In the genomic region with DNA sequence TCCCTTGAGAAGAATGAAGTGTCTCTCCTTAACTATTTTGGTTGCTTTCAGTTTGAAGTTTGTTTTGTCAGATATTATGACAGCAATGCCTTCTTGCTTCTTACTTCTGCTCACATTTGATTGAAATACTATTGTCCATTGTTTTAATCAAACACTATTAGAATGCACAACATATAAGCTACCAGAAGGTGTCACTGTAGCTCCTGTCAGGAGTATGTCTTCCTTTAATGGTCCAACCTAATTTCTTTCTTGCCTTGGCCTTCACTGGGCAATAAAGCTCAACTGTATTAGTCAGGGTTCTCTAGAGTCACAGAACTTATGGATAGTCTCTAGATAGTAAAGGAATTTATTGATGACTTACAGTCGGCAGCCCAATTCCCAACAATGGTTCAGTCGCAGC, we compare ENCODE assay signal across 12 mouse cellular contexts.
DNase-seq lines count a peak whose midpoint lies in the region; ATAC-seq and TF ChIP-seq lines count a peak whose summit lies in the region.
"Had no signal": no experiment of that assay in that cellular context is flagged by ENCODE, and none has a peak within 500 bp of the region (broad histone marks: within the 10 kb centered on the region; RNA-seq: fewer than 3 reads in every experiment).

No protein-coding gene starts in this region.

- H3K4me1 ChIP-seq in kidney, adult 2 months (ENCODE audit: control insufficient read depth, insufficient read depth, low read length), result no peaks in the 10 kb centered on the region
- H3K4me1 ChIP-seq in midbrain, postnatal 0 days (ENCODE audit: insufficient read depth, low read length), result no peaks in the 10 kb centered on the region
- H3K4me1 ChIP-seq in midbrain, embryonic 10.5 days, result no peaks in the 10 kb centered on the region
- H3K4me1 ChIP-seq in kidney, embryonic 14.5 days (ENCODE audit: control insufficient read depth, insufficient read depth, low read length), result no peaks in the 10 kb centered on the region
- H3K4me1 ChIP-seq: embryonic facial prominence, embryonic 13.5 days had no signal

- WGBS in kidney, adult 2 months, result 84% methylated on average over 2 of the region's 2 CpGs
- WGBS in midbrain, postnatal 0 days, result no CpG with 5 or more reads among the region's 2 CpGs
- 79% methylated on average over 2 of the region's 2 CpGs for WGBS in midbrain, embryonic 10.5 days
- 100% methylated on average over 1 of the region's 2 CpGs for WGBS in kidney, embryonic 14.5 days

- H3K36me3 ChIP-seq in kidney, adult 2 months (ENCODE audit: control insufficient read depth, insufficient read depth, low read length), result no peaks in the 10 kb centered on the region
- no peaks in the 10 kb centered on the region for H3K36me3 ChIP-seq in midbrain, postnatal 0 days (ENCODE audit: insufficient read depth, low read length)
- no peaks in the 10 kb centered on the region for H3K36me3 ChIP-seq in midbrain, embryonic 10.5 days
- H3K36me3 ChIP-seq in kidney, embryonic 14.5 days (ENCODE audit: control insufficient read depth, insufficient read depth, low read length), result no peaks in the 10 kb centered on the region
- H3K36me3 ChIP-seq: embryonic facial prominence, embryonic 13.5 days had no signal

- no peak overlapping the region for H3K9ac ChIP-seq in midbrain, postnatal 0 days (replicated peaks; ENCODE audit: low read length, poor library complexity, severe bottlenecking)
- H3K9ac ChIP-seq in kidney, embryonic 14.5 days (ENCODE audit: low read depth, low read length), result no peak overlapping the region
- H3K9ac ChIP-seq: embryonic facial prominence, embryonic 13.5 days had no signal

- H3K9me3 ChIP-seq in midbrain, postnatal 0 days (ENCODE audit: low read length), result no peaks in the 10 kb centered on the region
- no peaks in the 10 kb centered on the region for H3K9me3 ChIP-seq in midbrain, embryonic 10.5 days (replicated peaks)
- no peaks in the 10 kb centered on the region for H3K9me3 ChIP-seq in kidney, embryonic 14.5 days (ENCODE audit: control insufficient read depth, low read length)
- H3K9me3 ChIP-seq: embryonic facial prominence, embryonic 13.5 days had no signal

- ATAC-seq in midbrain, postnatal 0 days (ENCODE audit: low FRiP score), result no peak
- no peak for ATAC-seq in kidney, embryonic 14.5 days (ENCODE audit: low FRiP score, low TSS enrichment)

- peak; percentile 11 for DNase-seq in kidney, adult 2 months
- no peak for DNase-seq in kidney, adult 8-10 months
- peak; percentile 68 for DNase-seq in midbrain, postnatal 0 days (ENCODE audit: low spot score)
- no peak for DNase-seq in midbrain, embryonic 10.5 days (ENCODE audit: low spot score)
- DNase-seq in embryo, embryonic 10 days (ENCODE audit: low spot score), result peak; percentile 43
- DNase-seq in retina, embryonic 14.5 days (ENCODE audit: low spot score), result peak; percentile 78
- no peak for DNase-seq in gastrocnemius, postnatal 36 days
- DNase-seq: heart, adult 11 months; right cerebral cortex, postnatal 4 days had no signal

- no peak overlapping the region for H3K4me2 ChIP-seq in midbrain, postnatal 0 days (ENCODE audit: low read depth, low read length, poor library complexity, severe bottlenecking)
- no peak overlapping the region for H3K4me2 ChIP-seq in kidney, embryonic 14.5 days (replicated peaks; ENCODE audit: low read depth, low read length)
- H3K4me2 ChIP-seq: embryonic facial prominence, embryonic 13.5 days had no signal

- no peak for TF ChIP-seq POLR2A in kidney, adult 2 months (IDR thresholded peaks at IDR 0.05; ENCODE audit: low read depth, low read length)

- no peak overlapping the region for H3K4me3 ChIP-seq in kidney, adult 2 months (ENCODE audit: insufficient read depth, low read depth, low read length)
- no peak overlapping the region for H3K4me3 ChIP-seq in midbrain, postnatal 0 days (ENCODE audit: low read depth, low read length)
- no peak overlapping the region for H3K4me3 ChIP-seq in midbrain, embryonic 10.5 days
- no peak overlapping the region for H3K4me3 ChIP-seq in kidney, embryonic 14.5 days (ENCODE audit: low read length)
- H3K4me3 ChIP-seq: embryonic facial prominence, embryonic 13.5 days had no signal

- no peak for TF ChIP-seq CTCF in kidney, adult 2 months (conservative IDR thresholded peaks at IDR 0.05; ENCODE audit: insufficient read depth, insufficient read length, low read depth, low read length)
- peak; percentile 80 for TF ChIP-seq CTCF in midbrain, postnatal 0 days (IDR thresholded peaks at IDR 0.05)

- H3K27me3 ChIP-seq in kidney, adult 2 months (replicated peaks; ENCODE audit: control insufficient read depth, insufficient read depth, low read length), result no peaks in the 10 kb centered on the region
- no peaks in the 10 kb centered on the region for H3K27me3 ChIP-seq in midbrain, postnatal 0 days (ENCODE audit: insufficient read depth, low read length)
- H3K27me3 ChIP-seq in midbrain, embryonic 10.5 days (ENCODE audit: low read depth, poor library complexity, severe bottlenecking), result no peaks in the 10 kb centered on the region
- no peaks in the 10 kb centered on the region for H3K27me3 ChIP-seq in kidney, embryonic 14.5 days (ENCODE audit: control insufficient read depth, insufficient read depth, low read length)
- H3K27me3 ChIP-seq: embryonic facial prominence, embryonic 13.5 days had no signal

- no peak overlapping the region for H3K27ac ChIP-seq in kidney, adult 2 months (ENCODE audit: insufficient read depth, low read depth, low read length)
- H3K27ac ChIP-seq in midbrain, postnatal 0 days (ENCODE audit: low read depth, low read length), result no peak overlapping the region
- no peak overlapping the region for H3K27ac ChIP-seq in midbrain, embryonic 10.5 days (replicated peaks)
- no peak overlapping the region for H3K27ac ChIP-seq in kidney, embryonic 14.5 days (ENCODE audit: low read depth, low read length)
- H3K27ac ChIP-seq: embryonic facial prominence, embryonic 13.5 days; macrophage had no signal

- intact Hi-C loops in gastrocnemius, postnatal 36 days (cut with DNase I), result no loop called here

Comparison
In these comparisons a context has a peak if more than half of its experiments do, and no peak if none do; other contexts are left out.
1. DNase-seq: peak in kidney, adult 2 months (single experiment), midbrain, postnatal 0 days (single experiment), embryo, embryonic 10 days (single experiment) and retina, embryonic 14.5 days (single experiment); none in kidney, adult 8-10 months (0 of 2), midbrain, embryonic 10.5 days (single experiment) and gastrocnemius, postnatal 36 days (0 of 2).